Mouse (Mus musculus) heart, embryonic 12.5 days (tissue): Measurements from ENCODE around the gene C9. TPM values are rescaled to one million over a fixed set of nuclear protein-coding genes. Genes with fewer than 3 reads are reported as not detected.
A peak's percentile ranks its signal among the peaks of the same experiment; 100 is the strongest.

Experiments
- ATAC-seq: fragments of 200-750 bp; cut with Nextera tagmentation; 2 replicates; pipeline ENCODE4 v1.8.0; 2017; ENCODE audit warnings: moderate TSS enrichment, moderate library complexity; ENCODE audit not compliant: insufficient number of reproducible peaks, low FRiP score
- H3K27ac ChIP-seq: fragments of 300-500 bp; sonication (generic); 2 replicates; pipeline ENCODE4 v1.5.1; 2016; ENCODE audit warnings: mild to moderate bottlenecking, moderate library complexity; ENCODE audit not compliant: poor library complexity, severe bottlenecking
- H3K27me3 ChIP-seq: fragments of 300-500 bp; sonication (generic); replicated peaks from 2 replicates; pipeline ENCODE4 v1.6.1; 2016; ENCODE audit warnings: mild to moderate bottlenecking, moderate library complexity
- H3K36me3 ChIP-seq: fragments of 300-500 bp; sonication (generic); 2 replicates; pipeline ENCODE4 v1.6.1; 2016; ENCODE audit warnings: mild to moderate bottlenecking, moderate library complexity
- H3K4me1 ChIP-seq: fragments of 300-500 bp; sonication (generic); replicated peaks from 2 replicates; pipeline ENCODE4 v1.6.1; 2016; ENCODE audit warnings: mild to moderate bottlenecking
- H3K4me2 ChIP-seq: fragments of 300-500 bp; sonication (generic); 2 replicates; pipeline ENCODE4 v1.6.1; 2016; ENCODE audit warnings: mild to moderate bottlenecking, moderate library complexity
- H3K4me3 ChIP-seq: fragments of 300-500 bp; sonication (generic); 2 replicates; pipeline ENCODE4 v1.5.1; 2016; ENCODE audit warnings: mild to moderate bottlenecking
- H3K9ac ChIP-seq: fragments of 300-500 bp; sonication (generic); 2 replicates; pipeline ENCODE4 v1.6.1; 2016; ENCODE audit warnings: mild to moderate bottlenecking, moderate library complexity
- H3K9me3 ChIP-seq: fragments of 300-500 bp; sonication (generic); replicated peaks from 2 replicates; pipeline ENCODE4 v1.6.1; 2016; ENCODE audit warnings: mild to moderate bottlenecking, moderate library complexity
- WGBS: fragments of 180-500 bp; shearing (Covaris S2); methylation state at CpG from one replicate; pipeline ENCODE4 v1.1.7; 2016; 5-methylcytosine and 5-hydroxymethylcytosine counted together
- polyA plus RNA-seq: library from polyadenylated mRNA; unstranded; fragments of >200 nt; fragmentation: Nextera tagmentation; extraction: Ambion mirVana; gene quantifications from 2 replicates; pipeline ENCODE4 v1.2.1, GENCODE M21; 2016

The C9 gene
- polyA plus RNA-seq, 1 experiment from 2014 or later: not detected

DNA sequence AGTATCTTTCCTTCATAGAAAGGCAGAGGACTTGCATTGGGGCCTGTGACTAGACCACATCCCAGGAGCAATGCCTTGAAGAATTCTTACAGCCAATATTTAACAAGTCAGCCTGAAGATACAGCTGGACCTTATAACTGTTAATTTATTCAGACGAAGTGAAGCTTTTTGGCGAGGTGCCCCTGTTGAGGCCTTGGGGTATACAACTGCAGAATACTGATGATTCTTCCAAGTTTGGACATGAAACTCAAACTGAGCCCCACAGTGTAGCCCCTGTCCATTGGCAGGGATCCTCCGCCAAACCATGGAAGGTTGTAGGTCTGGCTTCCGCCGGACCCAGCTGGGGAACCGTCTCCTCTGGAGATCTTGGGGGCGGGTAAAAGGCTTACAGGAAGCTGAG lies 12.7 kb upstream of the C9 start:
- no peak for ATAC-seq
- Histone ChIP-seq H3K9me3 (no peaks in the 10 kb centered on the region), H3K4me1 (no peaks in the 10 kb centered on the region), H3K4me2 (no peak overlapping the region), H3K27ac (no peak overlapping the region), H3K36me3 (peaks cover 57% of the 10 kb centered on the region), H3K9ac (no peak overlapping the region), H3K27me3 (no peaks in the 10 kb centered on the region), H3K4me3 (no peak overlapping the region)
- 86% methylated on average over 7 of the region's 7 CpGs for WGBS

- H3K27ac ChIP-seq: no peak overlapping the region
- no peaks in the 10 kb centered on the region for H3K4me1 ChIP-seq
- peaks cover 43% of the 10 kb centered on the region for H3K36me3 ChIP-seq
- WGBS: 86% methylated on average over 7 of the region's 7 CpGs
- ATAC-seq: no peak
- no peak overlapping the region for H3K9ac ChIP-seq
- H3K4me2 ChIP-seq: no peak overlapping the region
- no peak overlapping the region for H3K4me3 ChIP-seq
- no peaks in the 10 kb centered on the region for H3K9me3 ChIP-seq
- no peaks in the 10 kb centered on the region for H3K27me3 ChIP-seq
These were observed 9.8 kb upstream of the C9 start for GRCm38 (mm10) chr15:6435281-6435680.

DNA sequence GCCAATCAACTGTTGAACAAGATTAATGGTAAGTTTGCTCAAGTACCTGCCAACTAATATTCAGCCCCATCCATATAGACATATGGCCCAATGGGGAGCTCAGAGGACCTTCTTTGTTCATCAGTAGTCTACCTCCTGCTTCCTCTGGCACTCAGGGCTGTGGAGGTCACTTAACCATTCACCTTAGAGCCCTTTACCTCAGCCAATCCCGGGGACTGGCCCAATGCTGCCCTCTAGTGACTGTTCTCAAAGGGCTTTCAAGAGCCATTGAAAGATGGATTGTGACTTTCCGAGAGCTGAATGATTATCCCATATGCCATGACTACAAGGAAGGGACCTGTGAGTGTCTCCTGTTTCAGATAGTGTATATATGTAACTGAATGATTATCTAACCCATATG lies 9.4 kb upstream of the C9 start:
- Histone ChIP-seq H3K27ac (no peak overlapping the region), H3K36me3 (peaks cover 39% of the 10 kb centered on the region), H3K9ac (no peak overlapping the region), H3K9me3 (no peaks in the 10 kb centered on the region), H3K4me2 (no peak overlapping the region), H3K4me3 (no peak overlapping the region), H3K27me3 (no peaks in the 10 kb centered on the region), H3K4me1 (no peaks in the 10 kb centered on the region)
- 54% methylated on average over 2 of the region's 2 CpGs for WGBS
- no peak for ATAC-seq

- Histone ChIP-seq H3K27me3 (no peaks in the 10 kb centered on the region), H3K27ac (no peak overlapping the region), H3K4me2 (no peak overlapping the region), H3K9ac (no peak overlapping the region), H3K4me3 (no peak overlapping the region), H3K4me1 (no peaks in the 10 kb centered on the region), H3K9me3 (no peaks in the 10 kb centered on the region), H3K36me3 (peaks cover 20% of the 10 kb centered on the region)
- ATAC-seq: no peak
- WGBS: 58% methylated on average over 3 of the region's 3 CpGs
These were observed 6.4 kb upstream of the C9 start for GRCm38 (mm10) chr15:6438685-6439084.

DNA sequence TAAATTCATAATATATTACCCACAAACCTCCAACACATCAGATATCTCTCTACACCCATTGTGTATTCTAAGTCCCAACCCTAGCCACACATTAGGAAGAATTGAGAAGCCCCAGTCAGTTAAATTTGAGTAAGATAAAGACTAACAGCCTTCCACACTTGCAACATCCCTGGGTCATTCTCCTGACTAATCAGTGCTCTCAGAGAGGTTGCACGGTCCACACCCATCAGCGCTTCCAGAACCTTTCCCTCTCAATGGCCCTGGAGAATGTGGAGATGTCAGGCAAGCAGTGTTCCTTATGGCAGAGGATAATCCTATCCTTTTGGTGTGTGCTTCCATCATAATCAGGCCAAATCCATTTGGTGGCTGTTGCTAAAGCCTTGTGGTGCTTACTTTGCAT lies 675 bp upstream of the C9 start:
- 77% methylated on average over 2 of the region's 2 CpGs for WGBS
- no peak overlapping the region for H3K4me3 ChIP-seq
- peaks cover 14% of the 10 kb centered on the region; the same call in 1 of the 2 replicates for H3K4me1 ChIP-seq

GRCm38 (mm10) chr15:6446181-6446580 lies 1.1 kb downstream of the C9 start:
- 79% methylated on average over 1 of the region's 1 CpGs for WGBS
- Histone ChIP-seq H3K27me3 (no peaks in the 10 kb centered on the region), H3K9ac (no peak overlapping the region), H3K36me3 (no peaks in the 10 kb centered on the region), H3K27ac (no peak overlapping the region), H3K9me3 (no peaks in the 10 kb centered on the region), H3K4me2 (no peak overlapping the region), H3K4me3 (no peak overlapping the region), H3K4me1 (peaks cover 14% of the 10 kb centered on the region; the same call in 1 of the 2 replicates)
- ATAC-seq: no peak

More for the DNA sequence above, 675 bp upstream of the C9 start:
- no peak for ATAC-seq
- no peak overlapping the region for H3K27ac ChIP-seq
- H3K4me2 ChIP-seq: no peak overlapping the region
- H3K36me3 ChIP-seq: no peaks in the 10 kb centered on the region
- no peaks in the 10 kb centered on the region for H3K27me3 ChIP-seq
- no peak overlapping the region for H3K9ac ChIP-seq
- H3K9me3 ChIP-seq: no peaks in the 10 kb centered on the region

- Histone ChIP-seq H3K9ac (no peak overlapping the region), H3K4me1 (peaks cover 14% of the 10 kb centered on the region; the same call in 1 of the 2 replicates), H3K27me3 (no peaks in the 10 kb centered on the region), H3K9me3 (no peaks in the 10 kb centered on the region), H3K4me3 (no peak overlapping the region), H3K36me3 (no peaks in the 10 kb centered on the region), H3K27ac (no peak overlapping the region), H3K4me2 (peak overlapping the region; percentile 48)
- ATAC-seq: no peak
- 17% methylated on average over 9 of the region's 9 CpGs for WGBS
These were observed 3.8 kb downstream of the C9 start for GRCm38 (mm10) chr15:6448892-6449291.

DNA sequence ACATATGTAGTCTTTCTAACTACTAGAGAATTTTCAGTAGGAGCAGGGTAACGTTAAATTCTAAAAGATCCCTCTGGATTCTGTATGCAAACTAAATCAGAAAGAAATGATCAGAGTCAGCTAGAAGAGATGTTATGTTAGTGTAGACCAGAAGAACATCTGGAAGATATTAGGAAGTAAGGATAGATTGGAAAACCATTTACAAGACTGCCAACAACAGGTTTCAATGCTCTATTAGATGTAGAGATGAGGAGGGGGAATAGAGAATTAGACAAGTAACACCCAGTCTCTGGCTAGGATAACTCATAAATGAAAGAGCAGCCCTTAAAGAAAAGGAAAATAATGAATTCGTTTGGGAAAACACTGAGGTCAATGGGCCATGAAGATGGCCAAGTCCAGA lies 9.3 kb downstream of the C9 start:
- no peak overlapping the region for H3K27ac ChIP-seq
- no peak overlapping the region for H3K4me3 ChIP-seq
- WGBS: 75% methylated on average over 2 of the region's 2 CpGs
- no peaks in the 10 kb centered on the region for H3K36me3 ChIP-seq
- no peak overlapping the region for H3K4me2 ChIP-seq
- H3K27me3 ChIP-seq: no peaks in the 10 kb centered on the region
- no peaks in the 10 kb centered on the region for H3K4me1 ChIP-seq
- no peak for ATAC-seq
- H3K9me3 ChIP-seq: no peaks in the 10 kb centered on the region
- no peak overlapping the region for H3K9ac ChIP-seq

- H3K4me3 ChIP-seq: no peak overlapping the region
- H3K27me3 ChIP-seq: no peaks in the 10 kb centered on the region
- no peaks in the 10 kb centered on the region for H3K36me3 ChIP-seq
- WGBS: 70% methylated on average over 8 of the region's 8 CpGs
- H3K4me1 ChIP-seq: no peaks in the 10 kb centered on the region
- H3K27ac ChIP-seq: no peak overlapping the region
- no peaks in the 10 kb centered on the region for H3K9me3 ChIP-seq
- H3K9ac ChIP-seq: no peak overlapping the region
- ATAC-seq: no peak
- H3K4me2 ChIP-seq: no peak overlapping the region
These were observed 16.3 kb downstream of the C9 start for GRCm38 (mm10) chr15:6461381-6461780.

GRCm38 (mm10) chr15:6463361-6463923 lies 18.3 kb downstream of the C9 start:
- Histone ChIP-seq H3K9ac (no peak overlapping the region), H3K4me2 (no peak overlapping the region), H3K27me3 (no peaks in the 10 kb centered on the region), H3K4me1 (no peaks in the 10 kb centered on the region), H3K36me3 (no peaks in the 10 kb centered on the region), H3K27ac (no peak overlapping the region), H3K4me3 (no peak overlapping the region), H3K9me3 (no peaks in the 10 kb centered on the region)
- ATAC-seq: no peak
- 74% methylated on average over 3 of the region's 3 CpGs for WGBS

- H3K9ac ChIP-seq: no peak overlapping the region
- ATAC-seq: no peak
- H3K27me3 ChIP-seq: no peaks in the 10 kb centered on the region
- H3K4me1 ChIP-seq: no peaks in the 10 kb centered on the region
- H3K4me3 ChIP-seq: no peak overlapping the region
- no peaks in the 10 kb centered on the region for H3K9me3 ChIP-seq
- H3K27ac ChIP-seq: no peak overlapping the region
- H3K4me2 ChIP-seq: no peak overlapping the region
- no peaks in the 10 kb centered on the region for H3K36me3 ChIP-seq
- WGBS: 77% methylated on average over 10 of the region's 10 CpGs
These were observed 21.9 kb downstream of the C9 start for GRCm38 (mm10) chr15:6466995-6467394.

- Histone ChIP-seq H3K4me2 (no peak overlapping the region), H3K4me3 (no peak overlapping the region), H3K27me3 (no peaks in the 10 kb centered on the region), H3K9ac (no peak overlapping the region), H3K4me1 (no peaks in the 10 kb centered on the region), H3K27ac (no peak overlapping the region), H3K36me3 (no peaks in the 10 kb centered on the region), H3K9me3 (no peaks in the 10 kb centered on the region)
- 85% methylated on average over 1 of the region's 1 CpGs for WGBS
- no peak for ATAC-seq
These were observed 23.7 kb downstream of the C9 start for GRCm38 (mm10) chr15:6468845-6469244.
